Mouse (Mus musculus) neural tube, embryonic 10.5 days (tissue): ENCODE measurements around the gene Mcoln1.

Source experiments
- DNase-seq: peaks from one replicate; pipeline ENCODE4 v3.0.0-alpha.2; 2017; ENCODE audit warnings: low spot score; ENCODE audit errors: extremely low spot score

Mcoln1 gene

GRCm38 (mm10) chr8:3498583-3498982 lies 1.7 kb upstream of the Mcoln1 start:
- DNase-seq: no peak

GRCm38 (mm10) chr8:3499751-3500150 lies 506 bp upstream of the Mcoln1 start:
- no peak for DNase-seq

- no peak for DNase-seq
Measured at GRCm38 (mm10) chr8:3502217-3502616, 2.0 kb downstream of the Mcoln1 start.

- no peak for DNase-seq
Measured at GRCm38 (mm10) chr8:3507979-3508754, 7.9 kb downstream of the Mcoln1 start.

GRCm38 (mm10) chr8:3514681-3515247 lies 14.5 kb downstream of the Mcoln1 start:
- peak; percentile 13 for DNase-seq

GRCm38 (mm10) chr8:3515260-3515671 lies 15.0 kb downstream of the Mcoln1 start, which contains the start of gene Pnpla6:
TSS of gene Pnpla6 (plus strand) at chr8:3515384.
- peak; percentile 85 for DNase-seq

GRCm38 (mm10) chr8:3515771-3516417 lies 15.6 kb downstream of the Mcoln1 start:
- no peak for DNase-seq

- DNase-seq: peak; percentile 92
Measured at GRCm38 (mm10) chr8:3516450-3517116, 16.3 kb downstream of the Mcoln1 start.

GRCm38 (mm10) chr8:3517117-3517495 lies 16.8 kb downstream of the Mcoln1 start:
- DNase-seq: no peak

GRCm38 (mm10) chr8:3522007-3522697 lies 21.9 kb downstream of the Mcoln1 start:
- no peak for DNase-seq

- no peak for DNase-seq
Measured at GRCm38 (mm10) chr8:3530816-3531215, 30.6 kb downstream of the Mcoln1 start.

- DNase-seq: no peak
Measured at GRCm38 (mm10) chr8:3531936-3532335, 31.7 kb downstream of the Mcoln1 start.

GRCm38 (mm10) chr8:3536053-3536841 lies 36.0 kb downstream of the Mcoln1 start:
- DNase-seq: no peak

- no peak for DNase-seq
Measured at GRCm38 (mm10) chr8:3536940-3537339, 36.7 kb downstream of the Mcoln1 start.

- DNase-seq: no peak
Measured at GRCm38 (mm10) chr8:3537666-3538065, 37.4 kb downstream of the Mcoln1 start.

- no peak for DNase-seq
Measured at GRCm38 (mm10) chr8:3539146-3539545, 38.9 kb downstream of the Mcoln1 start.

- DNase-seq: no peak
Measured at GRCm38 (mm10) chr8:3540076-3540475, 39.8 kb downstream of the Mcoln1 start.

GRCm38 (mm10) chr8:3546511-3546910 lies 46.3 kb downstream of the Mcoln1 start:
- no peak for DNase-seq

- no peak for DNase-seq
Measured at GRCm38 (mm10) chr8:3552240-3552639, 52.0 kb downstream of the Mcoln1 start.

- DNase-seq: no peak
Measured at GRCm38 (mm10) chr8:3556114-3556513, 55.9 kb downstream of the Mcoln1 start.
